Mouse (Mus musculus) testis, adult 2 months (tissue): ENCODE measurements around the gene Txndc9.

Experiments
- CTCF ChIP-seq: fragments of 200-500 bp; IDR thresholded peaks from 2 replicates; pipeline ENCODE4 v1.5.1; 2012; ENCODE audit warnings: low read depth, mild to moderate bottlenecking, inconsistent platforms, low read length, moderate library complexity; ENCODE audit not compliant: control insufficient read depth, insufficient read depth, insufficient replicate concordance
- POLR2A ChIP-seq: fragments of 200-500 bp; IDR thresholded peaks from 2 replicates; pipeline ENCODE4 v1.6.1; 2012; ENCODE audit warnings: low read depth, mild to moderate bottlenecking, inconsistent platforms, low read length, moderate library complexity; ENCODE audit not compliant: control insufficient read depth

GRCm38 (mm10) chr1:38000844-38001243, 3.2 kb upstream of the Txndc9 start:
- TF ChIP-seq CTCF (no peak), POLR2A (no peak)
